Mouse (Mus musculus) bone marrow, adult 2 months (tissue): Measurements from ENCODE around the gene Apela.

ENCODE experiments used
- CTCF ChIP-seq: fragments of 200-500 bp; IDR thresholded peaks from 2 replicates; pipeline ENCODE4 v1.5.1; 2011; ENCODE audit warnings: low read length, control low read depth; ENCODE audit not compliant: control insufficient read depth, insufficient read depth
- POLR2A ChIP-seq: fragments of 200-500 bp; IDR thresholded peaks from 2 replicates; pipeline ENCODE4 v1.6.1; 2011; ENCODE audit warnings: low read depth, mild to moderate bottlenecking, control low read depth, low read length, borderline replicate concordance; ENCODE audit not compliant: control insufficient read depth

GRCm38 (mm10) chr8:64998806-64999365 lies 38.2 kb downstream of the Apela start:
- TF ChIP-seq CTCF (no peak), POLR2A (no peak)
